In genomic region chr19:29227941-29228590, GRCm38 (mm10) we compare ENCODE assay signal across 16 mouse cellular contexts. TPM values are rescaled to one million over a fixed set of nuclear protein-coding genes. Genes with fewer than 3 reads are reported as not detected.
DNase-seq lines count a peak whose midpoint lies in the region; ATAC-seq and TF ChIP-seq lines count a peak whose summit lies in the region.
"Had no signal": no experiment of that assay in that cellular context is flagged by ENCODE, and none has a peak within 500 bp of the region (broad histone marks: within the 10 kb centered on the region; RNA-seq: fewer than 3 reads in every experiment).

No protein-coding gene starts in this region.

- H3K27ac ChIP-seq in heart, embryonic 16.5 days (ENCODE audit: low read length): 0 out of 2 replicates have a peak overlapping the region, but pooled peaks have one; percentile 23
- no peak overlapping the region for H3K27ac ChIP-seq in heart, embryonic 12.5 days (ENCODE audit: poor library complexity, severe bottlenecking)
- H3K27ac ChIP-seq in kidney, adult 2 months (ENCODE audit: insufficient read depth, low read depth, low read length): no peak overlapping the region
- H3K27ac ChIP-seq: heart, embryonic 13.5 days; hindbrain, embryonic 15.5 days; limb, embryonic 15.5 days; midbrain, embryonic 12.5 days; stomach, embryonic 15.5 days had no signal

- TF ChIP-seq POLR2A in kidney, adult 2 months (IDR thresholded peaks at IDR 0.05; ENCODE audit: low read depth, low read length): no peak

- ATAC-seq in heart, embryonic 16.5 days (replicated peaks; ENCODE audit: extremely low read depth, insufficient read depth, low FRiP score): 0 out of 2 replicates have a peak, but pooled peaks have one; percentile 32
- ATAC-seq in heart, embryonic 12.5 days (ENCODE audit: insufficient number of reproducible peaks, low FRiP score): no peak
- peak; percentile 98 for ATAC-seq in granulocyte monocyte progenitor cell, adult 5-6 weeks (replicated peaks; ENCODE audit: poor library complexity, severe bottlenecking)
- peak; percentile 91 for ATAC-seq in megakaryocyte progenitor cell, adult 5-6 weeks (replicated peaks; ENCODE audit: poor library complexity)
- ATAC-seq: Patski had no signal

- no peak for TF ChIP-seq CTCF in kidney, adult 2 months (conservative IDR thresholded peaks at IDR 0.05; ENCODE audit: insufficient read depth, insufficient read length, low read depth, low read length)

- H3K4me3 ChIP-seq in heart, embryonic 16.5 days (ENCODE audit: low read length): no peak overlapping the region
- H3K4me3 ChIP-seq in heart, embryonic 12.5 days: no peak overlapping the region
- H3K4me3 ChIP-seq in kidney, adult 2 months (ENCODE audit: insufficient read depth, low read depth, low read length): no peak overlapping the region
- H3K4me3 ChIP-seq: heart, embryonic 13.5 days; hindbrain, embryonic 15.5 days; limb, embryonic 15.5 days; midbrain, embryonic 12.5 days; stomach, embryonic 15.5 days had no signal

- no peaks in the 10 kb centered on the region; the same call in 1 of the 2 replicates for H3K9me3 ChIP-seq in heart, embryonic 16.5 days (replicated peaks; ENCODE audit: control insufficient read depth, low read length)
- H3K9me3 ChIP-seq in heart, embryonic 12.5 days (replicated peaks): no peaks in the 10 kb centered on the region
- H3K9me3 ChIP-seq: hindbrain, embryonic 15.5 days; limb, embryonic 15.5 days; midbrain, embryonic 12.5 days; stomach, embryonic 15.5 days had no signal

- no peak overlapping the region for H3K4me2 ChIP-seq in heart, embryonic 16.5 days (ENCODE audit: low read depth, low read length)
- no peak overlapping the region for H3K4me2 ChIP-seq in heart, embryonic 12.5 days
- H3K4me2 ChIP-seq: heart, embryonic 13.5 days; hindbrain, embryonic 15.5 days; limb, embryonic 15.5 days; midbrain, embryonic 12.5 days; stomach, embryonic 15.5 days had no signal

- no peaks in the 10 kb centered on the region for H3K36me3 ChIP-seq in heart, embryonic 16.5 days (ENCODE audit: control insufficient read depth, insufficient read depth)
- H3K36me3 ChIP-seq in heart, embryonic 12.5 days: no peaks in the 10 kb centered on the region
- no peaks in the 10 kb centered on the region for H3K36me3 ChIP-seq in kidney, adult 2 months (ENCODE audit: control insufficient read depth, insufficient read depth, low read length)
- H3K36me3 ChIP-seq: heart, embryonic 13.5 days; hindbrain, embryonic 15.5 days; limb, embryonic 15.5 days; midbrain, embryonic 12.5 days; stomach, embryonic 15.5 days had no signal

- peak; percentile 30 for DNase-seq in thymus, postnatal 25 days
- no peak for DNase-seq in kidney, postnatal 4 days
- DNase-seq in kidney, adult 2 months: no peak
- DNase-seq in heart, adult 18-20 months: no peak
- DNase-seq: adrenal gland, postnatal 10 days; kidney, adult 9 months had no signal

- WGBS in heart, embryonic 16.5 days: 64% methylated on average over 9 of the region's 9 CpGs
- WGBS in heart, embryonic 12.5 days: 52% methylated on average over 9 of the region's 9 CpGs
- WGBS in kidney, adult 2 months: 81% methylated on average over 9 of the region's 9 CpGs

- H3K4me1 ChIP-seq in heart, embryonic 16.5 days (ENCODE audit: control insufficient read depth, insufficient read depth, low read length): no peaks in the 10 kb centered on the region
- H3K4me1 ChIP-seq in heart, embryonic 12.5 days (replicated peaks): no peaks in the 10 kb centered on the region
- H3K4me1 ChIP-seq in kidney, adult 2 months (ENCODE audit: control insufficient read depth, insufficient read depth, low read length): no peaks in the 10 kb centered on the region
- H3K4me1 ChIP-seq: hindbrain, embryonic 15.5 days; limb, embryonic 15.5 days; midbrain, embryonic 12.5 days; stomach, embryonic 15.5 days had no signal

- no peak overlapping the region for H3K9ac ChIP-seq in heart, embryonic 16.5 days (ENCODE audit: low read length)
- no peak overlapping the region for H3K9ac ChIP-seq in heart, embryonic 12.5 days
- H3K9ac ChIP-seq: heart, embryonic 13.5 days; hindbrain, embryonic 15.5 days; limb, embryonic 15.5 days; midbrain, embryonic 12.5 days; stomach, embryonic 15.5 days had no signal

- H3K27me3 ChIP-seq in heart, embryonic 16.5 days (ENCODE audit: control insufficient read depth, insufficient read depth, low read length): no peaks in the 10 kb centered on the region
- no peaks in the 10 kb centered on the region for H3K27me3 ChIP-seq in heart, embryonic 12.5 days (replicated peaks)
- no peaks in the 10 kb centered on the region for H3K27me3 ChIP-seq in kidney, adult 2 months (replicated peaks; ENCODE audit: control insufficient read depth, insufficient read depth, low read length)
- H3K27me3 ChIP-seq: heart, embryonic 13.5 days; hindbrain, embryonic 15.5 days; limb, embryonic 15.5 days; midbrain, embryonic 12.5 days; Patski; stomach, embryonic 15.5 days had no signal

RNA-seq across cellular contexts. Expression of gene Jak2, which starts 23.6 kb away (rescaled TPM):
- polyA plus RNA-seq in heart, embryonic 16.5 days (2015; fragmentation: Nextera tagmentation; extraction: Ambion mirVana): 5.5 and 6.4 TPM in 2 replicates
- polyA plus RNA-seq in heart, embryonic 12.5 days (2016; fragmentation: Nextera tagmentation; extraction: Ambion mirVana): 11.0 TPM in 2 replicates
- total RNA-seq in granulocyte monocyte progenitor cell, adult 5-6 weeks (2014; fragmentation: Nextera tagmentation): 25.3 and 27.9 TPM in 2 replicates
- 32.6 and 40.6 TPM in 2 replicates for total RNA-seq in granulocyte monocyte progenitor cell, adult 5-6 weeks (2017)
- 41.2 and 41.7 TPM in 2 replicates for total RNA-seq in megakaryocyte progenitor cell, adult 5-6 weeks (2015)
- total RNA-seq in megakaryocyte progenitor cell, adult 5-6 weeks (2017): 36.7 and 43.8 TPM in 2 replicates
- 6.5 and 7.0 TPM in 2 replicates for polyA plus RNA-seq in kidney, adult 2 months (2012; rRNA removed)
- 10 to 100 TPM; 16.2 to 20.1 TPM for total RNA-seq in heart, adult 18-20 months (2021)
